Mouse (Mus musculus) kidney, adult 2 months (tissue): Measurements from ENCODE around the gene Psph.
A peak's percentile ranks its signal among the peaks of the same experiment; 100 is the strongest.

ENCODE experiments used
- CTCF ChIP-seq: fragments of 200-500 bp; conservative IDR thresholded peaks from 2 replicates; pipeline ENCODE4 v1.5.1; 2011; ENCODE audit warnings: low read depth, mild to moderate bottlenecking, control low read depth, low read length, moderate library complexity, mixed read lengths; ENCODE audit not compliant: insufficient read depth, insufficient read length
- POLR2A ChIP-seq: fragments of 200-500 bp; IDR thresholded peaks from one replicate; pipeline ENCODE4 v1.6.1; 2011; ENCODE audit warnings: low read depth, low read length, control low read depth

DNA sequence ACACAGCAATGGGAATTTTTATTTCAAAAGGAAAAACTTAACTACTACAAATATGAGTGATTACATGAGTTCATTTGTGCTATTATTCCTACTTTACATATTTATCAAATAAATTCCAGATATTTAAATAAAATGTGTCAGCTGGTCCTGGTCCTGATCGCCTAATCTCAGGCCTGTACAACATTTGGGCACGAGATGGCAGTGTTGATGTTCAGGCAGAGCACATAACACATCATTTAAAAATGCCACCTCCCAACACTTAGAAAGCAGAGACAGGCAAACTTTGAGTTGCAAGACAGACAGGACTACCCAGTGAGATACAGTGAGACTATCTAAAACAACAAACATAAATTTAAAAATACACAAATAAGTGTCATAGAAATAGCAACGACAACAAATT lies 5.0 kb downstream of the Psph start:
- TF ChIP-seq CTCF, result peak; percentile 68
- no peak for TF ChIP-seq POLR2A
